In genomic region chr7:118649328-118649727, GRCm38 (mm10) we compare ENCODE assay signal across 14 mouse cellular contexts. TPM values are rescaled to one million over a fixed set of nuclear protein-coding genes. Genes with fewer than 3 reads are reported as not detected.
A peak's percentile ranks its signal among the peaks of the same experiment; 100 is the strongest.
DNase-seq lines count a peak whose midpoint lies in the region; ATAC-seq and TF ChIP-seq lines count a peak whose summit lies in the region.
"Had no signal": no experiment of that assay in that cellular context is flagged by ENCODE, and none has a peak within 500 bp of the region (broad histone marks: within the 10 kb centered on the region; RNA-seq: fewer than 3 reads in every experiment).

No protein-coding gene starts in this region.

- no peaks in the 10 kb centered on the region for H3K27me3 ChIP-seq in lung, postnatal 0 days (replicated peaks; ENCODE audit: insufficient read depth, low read length)
- H3K27me3 ChIP-seq: hindbrain, embryonic 13.5 days; liver, embryonic 15.5 days had no signal

- no peak for ATAC-seq in megakaryocyte progenitor cell, adult 5-6 weeks (replicated peaks; ENCODE audit: poor library complexity)
- no peak for ATAC-seq in lung, postnatal 0 days

- no peaks in the 10 kb centered on the region for H3K4me1 ChIP-seq in lung, postnatal 0 days (ENCODE audit: insufficient read depth, low read depth, low read length)
- H3K4me1 ChIP-seq: heart, embryonic 13.5 days; hindbrain, embryonic 13.5 days; liver, embryonic 15.5 days had no signal

- no peak for TF ChIP-seq CTCF in gastrocnemius, adult 2 months (IDR thresholded peaks at IDR 0.05)
- TF ChIP-seq CTCF in lung, postnatal 0 days (IDR thresholded peaks at IDR 0.05) = no peak

- H3K4me2 ChIP-seq in lung, postnatal 0 days (replicated peaks; ENCODE audit: low read depth, low read length) = no peak overlapping the region
- H3K4me2 ChIP-seq: heart, embryonic 13.5 days; hindbrain, embryonic 13.5 days; liver, embryonic 15.5 days had no signal

- H3K36me3 ChIP-seq in lung, postnatal 0 days (ENCODE audit: insufficient read depth, low read length) = no peaks in the 10 kb centered on the region
- H3K36me3 ChIP-seq: heart, embryonic 13.5 days; hindbrain, embryonic 13.5 days; liver, embryonic 15.5 days had no signal

- 81% methylated on average over 7 of the region's 7 CpGs for WGBS in lung, postnatal 0 days

- H3K9ac ChIP-seq in lung, postnatal 0 days (replicated peaks; ENCODE audit: low read depth) = no peak overlapping the region
- H3K9ac ChIP-seq: heart, embryonic 13.5 days; hindbrain, embryonic 13.5 days; liver, embryonic 15.5 days had no signal

- H3K4me3 ChIP-seq in gastrocnemius, adult 2 months = no peak overlapping the region
- H3K4me3 ChIP-seq in lung, postnatal 0 days (ENCODE audit: low read depth, low read length) = no peak overlapping the region
- H3K4me3 ChIP-seq: heart, embryonic 13.5 days; hindbrain, embryonic 13.5 days; liver, embryonic 15.5 days; megakaryocyte, embryonic 14.5 days had no signal

- no peaks in the 10 kb centered on the region for H3K9me3 ChIP-seq in lung, postnatal 0 days (ENCODE audit: low read length)
- H3K9me3 ChIP-seq: heart, embryonic 13.5 days; hindbrain, embryonic 13.5 days; liver, embryonic 15.5 days; megakaryocyte, embryonic 14.5 days had no signal

- no peak for TF ChIP-seq EP300 in lung, postnatal 0 days (IDR thresholded peaks at IDR 0.05)

- H3K27ac ChIP-seq in gastrocnemius, adult 2 months = no peak overlapping the region
- no peak overlapping the region for H3K27ac ChIP-seq in lung, postnatal 0 days (ENCODE audit: low read length)
- H3K27ac ChIP-seq: heart, embryonic 13.5 days; hindbrain, embryonic 13.5 days; liver, embryonic 15.5 days had no signal

- intact Hi-C loops in gastrocnemius, adult 2 months (cut with DNase I) = no loop called here

- peak; percentile 23 to 30 for DNase-seq in layer of hippocampus, postnatal 10 days (ENCODE audit: low spot score in 2 of 2)
- no peak for DNase-seq in layer of hippocampus, adult 9-10 months (ENCODE audit: low spot score)
- peak; percentile 74 for DNase-seq in Muller cell, postnatal 12 days (ENCODE audit: inconsistent ontology term)
- peak; percentile 26 for DNase-seq in cerebellum, adult 11-12 months
- DNase-seq in gastrocnemius, adult 2 months = peak; percentile 73
- no peak for DNase-seq in lung, postnatal 10 days
- DNase-seq in lung, postnatal 0 days (ENCODE audit: low spot score) = no peak
- DNase-seq: embryo, embryonic 11 days had no signal

RNA-seq across cellular contexts. Expression of gene Tmc5, which starts 52.2 kb away (rescaled TPM):
- under 1 TPM; 0.29 to 0.32 TPM for total RNA-seq in layer of hippocampus, postnatal 10 days (2021)
- not detected for total RNA-seq in gastrocnemius, adult 2 months (2021)
- not detected in 2 replicates for total RNA-seq in megakaryocyte progenitor cell, adult 5-6 weeks (2015)
- not detected in 2 replicates for total RNA-seq in megakaryocyte progenitor cell, adult 5-6 weeks (2017)
- polyA plus RNA-seq in lung, postnatal 0 days (2015; fragmentation: Nextera tagmentation; extraction: Ambion mirVana) = 0.19 and 0.20 TPM in 2 replicates
- total RNA-seq: neutrophil, adult 5-6 weeks had no signal

RNA-seq across cellular contexts. Expression of gene Gde1, which starts 56.2 kb away (rescaled TPM):
- total RNA-seq in layer of hippocampus, postnatal 10 days (2021) = 100 to 1,000 TPM; 201 to 207 TPM
- total RNA-seq in gastrocnemius, adult 2 months (2021) = 10 to 100 TPM; 41.3 to 45.0 TPM
- total RNA-seq in megakaryocyte progenitor cell, adult 5-6 weeks (2015) = 44.1 and 48.5 TPM in 2 replicates
- total RNA-seq in megakaryocyte progenitor cell, adult 5-6 weeks (2017) = 29.9 and 40.7 TPM in 2 replicates
- 382 and 481 TPM in 2 replicates for polyA plus RNA-seq in lung, postnatal 0 days (2015; fragmentation: Nextera tagmentation; extraction: Ambion mirVana)

Comparison
In these comparisons a context has a peak if more than half of its experiments do, and no peak if none do; other contexts are left out.
1. DNase-seq: peak in layer of hippocampus, postnatal 10 days (2 of 2), Muller cell, postnatal 12 days (single experiment), cerebellum, adult 11-12 months (single experiment) and gastrocnemius, adult 2 months (single experiment); none in layer of hippocampus, adult 9-10 months (single experiment), lung, postnatal 10 days (single experiment) and lung, postnatal 0 days (single experiment).
2. RNA of gene Gde1, which starts 56.2 kb away (total RNA-seq): 201 to 207 TPM in layer of hippocampus, postnatal 10 days; 41.3 to 45.0 TPM in gastrocnemius, adult 2 months and 29.9 to 48.5 TPM in megakaryocyte progenitor cell, adult 5-6 weeks; every median in the first group is over 4 times any median in the second.